Mouse (Mus musculus) thymus, adult 2 months (tissue): ENCODE measurements around the gene Gli2. TPM values are rescaled to one million over a fixed set of nuclear protein-coding genes. Genes with fewer than 3 reads are reported as not detected.

Source experiments
- DNase-seq: peaks from one replicate; pipeline ENCODE4 v3.0.0; 2021
- H3K27ac ChIP-seq: fragments of 200-500 bp; 2 replicates; pipeline ENCODE4 v1.5.1; 2012; ENCODE audit warnings: low read length, control low read depth; ENCODE audit not compliant: control insufficient read depth, insufficient read depth
- H3K27me3 ChIP-seq: fragments of 200-500 bp; 2 replicates; pipeline ENCODE4 v1.6.1; 2012; ENCODE audit warnings: mild to moderate bottlenecking, low read length, moderate library complexity, mixed read lengths; ENCODE audit not compliant: control insufficient read depth, insufficient read depth
- H3K36me3 ChIP-seq: fragments of 200-500 bp; 2 replicates; pipeline ENCODE4 v1.6.1; 2012; ENCODE audit warnings: mild to moderate bottlenecking, low read length, moderate library complexity; ENCODE audit not compliant: control insufficient read depth, insufficient read depth
- H3K4me1 ChIP-seq: fragments of 200-500 bp; replicated peaks from 2 replicates; pipeline ENCODE4 v1.6.1; 2012; ENCODE audit warnings: low read length; ENCODE audit not compliant: control insufficient read depth, insufficient read depth
- H3K4me3 ChIP-seq: fragments of 200-500 bp; 2 replicates; pipeline ENCODE4 v1.5.1; 2012; ENCODE audit warnings: mild to moderate bottlenecking, low read length, control low read depth, moderate library complexity; ENCODE audit not compliant: control insufficient read depth, insufficient read depth
- CTCF ChIP-seq: fragments of 200-500 bp; IDR thresholded peaks from 2 replicates; pipeline ENCODE4 v1.5.1; 2012; ENCODE audit warnings: mild to moderate bottlenecking, control low read depth, low read length, moderate library complexity, borderline replicate concordance; ENCODE audit not compliant: control insufficient read depth, poor library complexity, insufficient read depth; ENCODE audit errors: extremely low read depth
- POLR2A ChIP-seq: fragments of 200-500 bp; IDR thresholded peaks from 2 replicates; pipeline ENCODE4 v1.6.1; 2012; ENCODE audit warnings: mild to moderate bottlenecking, low read length, control low read depth, moderate library complexity; ENCODE audit not compliant: control insufficient read depth, poor library complexity, insufficient read depth; ENCODE audit errors: extremely low read depth
- WGBS: fragments of 180-500 bp; shearing (Covaris S2); methylation state at CpG from one replicate; pipeline ENCODE4 v1.1.7; 2018; 5-methylcytosine and 5-hydroxymethylcytosine counted together
- polyA plus RNA-seq: library from polyadenylated mRNA; depleted of rRNA; stranded (reverse); fragments of >200 nt; gene quantifications from 2 replicates; pipeline ENCODE4 v1.2.3, GENCODE M21; 2012

The Gli2 gene
- polyA plus RNA-seq, 1 experiment: 2.4 TPM

- H3K27me3 ChIP-seq: no peaks in the 10 kb centered on the region
- 70% methylated on average over 12 of the region's 12 CpGs for WGBS
- H3K27ac ChIP-seq: no peak overlapping the region
- H3K36me3 ChIP-seq: no peaks in the 10 kb centered on the region
- no peak for DNase-seq
- no peak overlapping the region for H3K4me3 ChIP-seq
- no peak for TF ChIP-seq CTCF
- no peak for TF ChIP-seq POLR2A
- H3K4me1 ChIP-seq: no peaks in the 10 kb centered on the region
These were observed 136.8 kb downstream of the Gli2 start for GRCm38 (mm10) chr1:118916477-118917075.

DNA sequence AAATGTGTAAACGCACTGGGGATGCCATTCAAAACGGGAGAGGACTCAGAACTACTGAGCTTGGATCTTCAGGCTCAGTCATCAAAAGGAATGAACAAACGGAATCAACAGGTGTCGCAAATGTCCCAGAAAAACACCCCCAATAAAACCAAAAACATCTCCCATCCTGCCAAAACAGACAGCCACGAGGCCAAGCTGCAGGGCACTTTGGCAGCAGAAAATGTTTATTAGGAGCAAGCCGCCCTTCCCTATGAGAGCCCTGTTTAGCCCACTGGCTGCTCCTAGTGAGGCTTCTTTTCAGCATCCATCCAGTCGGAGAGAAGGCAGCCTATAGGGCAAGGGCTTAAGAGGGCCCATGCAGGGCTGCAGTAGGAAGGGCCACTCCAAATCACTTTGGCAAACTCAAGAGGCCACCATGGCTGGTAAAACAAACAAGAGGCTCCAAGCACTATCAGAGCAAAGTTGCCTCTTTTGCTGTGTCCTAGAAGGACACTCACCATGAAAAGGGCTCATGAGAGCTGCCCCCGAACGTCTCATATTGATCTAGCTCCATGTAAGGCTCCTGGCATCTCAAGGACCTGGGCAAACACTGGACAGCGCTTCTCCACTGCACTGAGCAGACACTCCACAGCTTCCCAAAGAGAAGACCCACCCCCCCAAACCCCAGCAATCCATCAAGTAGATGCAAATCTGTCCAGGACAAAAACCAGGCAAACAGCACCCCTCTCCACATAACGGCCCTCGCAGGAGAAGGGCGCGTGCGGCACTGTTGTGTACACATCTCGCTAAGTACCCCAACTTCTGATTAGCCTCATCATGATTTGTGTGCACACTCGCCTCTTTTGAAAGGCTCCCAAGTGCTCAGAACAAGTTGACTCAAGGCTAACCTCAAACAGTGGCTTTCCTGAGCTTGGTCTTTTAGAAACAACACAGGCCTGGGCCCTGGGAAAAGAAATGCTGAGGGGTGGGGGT, 139.7 kb downstream of the Gli2 start:
- Histone ChIP-seq H3K27me3 (no peaks in the 10 kb centered on the region), H3K27ac (no peak overlapping the region), H3K36me3 (no peaks in the 10 kb centered on the region), H3K4me3 (no peak overlapping the region), H3K4me1 (no peaks in the 10 kb centered on the region)
- 92% methylated on average over 17 of the region's 17 CpGs for WGBS
- TF ChIP-seq CTCF: no peak
- TF ChIP-seq POLR2A: no peak
- no peak for DNase-seq

DNA sequence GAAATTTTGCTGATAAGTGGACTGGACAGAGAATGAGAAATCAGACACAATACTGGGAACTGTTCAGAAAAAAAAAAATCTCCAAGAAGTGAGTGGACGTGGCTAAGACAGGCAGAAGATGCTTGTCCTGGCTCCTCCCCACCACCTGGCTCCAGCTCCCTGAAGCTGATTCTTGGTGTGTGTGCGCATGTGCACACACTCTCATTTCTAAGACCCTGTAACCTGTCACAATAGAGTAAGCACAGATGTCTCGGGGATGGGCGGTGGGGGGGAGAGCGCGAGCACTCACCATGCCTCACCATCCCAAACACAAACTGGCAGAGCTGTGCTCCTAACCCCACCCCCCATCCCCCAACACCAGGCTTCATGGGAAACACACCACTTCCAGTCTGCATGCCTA, 140.5 kb downstream of the Gli2 start:
- Histone ChIP-seq H3K36me3 (no peaks in the 10 kb centered on the region), H3K4me1 (no peaks in the 10 kb centered on the region), H3K4me3 (no peak overlapping the region), H3K27ac (no peak overlapping the region), H3K27me3 (no peaks in the 10 kb centered on the region)
- TF ChIP-seq POLR2A (no peak), CTCF (no peak)
- WGBS: 95% methylated on average over 6 of the region's 6 CpGs
- no peak for DNase-seq

DNA sequence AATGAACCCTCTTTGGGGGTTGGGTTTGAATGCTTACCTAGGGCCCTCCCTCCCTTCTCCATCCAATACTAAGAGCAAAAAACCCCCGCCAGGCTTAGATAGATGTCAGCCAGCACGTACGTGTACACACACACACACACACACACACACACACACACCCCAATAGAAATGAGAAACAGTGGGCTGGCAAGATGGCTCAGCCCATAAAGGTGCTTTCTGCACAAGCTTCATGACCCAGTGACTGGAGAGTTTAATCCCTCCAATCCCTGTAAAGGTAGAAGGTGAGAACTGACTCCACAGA, 142.0 kb downstream of the Gli2 start:
- WGBS: 87% methylated on average over 3 of the region's 3 CpGs

DNA sequence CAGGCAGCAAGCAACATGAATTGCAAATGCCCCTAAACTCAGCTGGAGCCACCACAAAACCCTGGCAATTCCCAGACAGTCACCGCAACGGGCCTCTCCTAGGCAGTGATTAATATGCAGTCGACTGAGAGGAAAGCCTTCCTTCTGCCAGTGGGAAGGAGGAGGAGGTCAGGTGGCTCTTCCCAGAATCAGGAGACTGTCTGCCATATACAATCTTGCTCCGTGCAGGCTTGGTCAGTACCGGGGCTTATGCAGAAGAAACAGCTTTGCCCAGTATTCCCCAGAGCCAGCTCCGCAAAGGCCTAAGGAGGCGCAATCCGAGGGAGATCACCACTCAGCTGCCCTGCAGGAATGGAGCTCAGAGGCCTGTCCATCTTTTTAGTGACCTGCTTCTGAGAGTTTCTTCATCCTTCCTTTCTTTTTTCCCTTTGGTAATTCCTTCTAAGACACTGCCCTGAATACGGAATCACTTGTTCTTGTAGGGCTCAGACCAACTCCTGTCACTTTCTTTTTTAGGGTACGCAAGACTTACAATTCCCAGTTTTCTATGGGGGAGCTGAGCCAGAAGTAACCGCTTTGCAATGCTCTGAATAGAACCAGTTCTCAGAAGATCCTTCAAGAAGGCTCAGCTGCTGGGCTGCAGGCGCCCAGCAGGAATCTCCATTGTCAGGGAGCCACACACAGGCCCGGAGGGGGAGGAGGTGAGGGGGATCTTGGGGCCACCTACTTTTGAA, 142.6 kb downstream of the Gli2 start:
- 84% methylated on average over 13 of the region's 13 CpGs for WGBS
- Histone ChIP-seq H3K4me1 (no peaks in the 10 kb centered on the region), H3K36me3 (no peaks in the 10 kb centered on the region), H3K4me3 (no peak overlapping the region), H3K27me3 (no peaks in the 10 kb centered on the region), H3K27ac (no peak overlapping the region)
- no peak for TF ChIP-seq CTCF
- no peak for TF ChIP-seq POLR2A
- no peak for DNase-seq

More for the DNA sequence above, 142.0 kb downstream of the Gli2 start:
- H3K36me3 ChIP-seq: no peaks in the 10 kb centered on the region
- H3K27ac ChIP-seq: no peak overlapping the region
- no peaks in the 10 kb centered on the region for H3K4me1 ChIP-seq
- no peaks in the 10 kb centered on the region for H3K27me3 ChIP-seq
- no peak overlapping the region for H3K4me3 ChIP-seq
- TF ChIP-seq CTCF (no peak), POLR2A (no peak)
- no peak for DNase-seq

DNA sequence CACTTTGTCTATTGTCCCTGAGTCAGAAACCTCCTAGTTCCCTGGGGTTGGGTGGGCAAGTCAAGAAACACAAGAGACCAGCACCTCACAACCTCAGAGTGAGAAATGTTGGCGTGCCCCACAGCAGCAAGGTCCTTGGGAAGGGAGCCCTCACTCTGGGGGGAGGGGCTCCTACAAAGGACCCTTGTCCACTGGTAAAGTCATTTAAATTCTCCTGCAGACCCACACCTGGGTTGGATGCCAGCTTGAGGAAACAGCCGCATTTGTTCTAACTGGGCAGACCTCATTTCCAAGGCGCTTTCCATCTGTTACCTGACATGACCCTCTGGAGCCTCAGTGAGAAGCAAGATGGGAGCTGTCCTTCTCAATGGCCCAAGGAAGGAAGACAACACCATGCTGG, 144.4 kb downstream of the Gli2 start:
- Histone ChIP-seq H3K27ac (no peak overlapping the region), H3K4me3 (no peak overlapping the region), H3K36me3 (no peaks in the 10 kb centered on the region), H3K4me1 (no peaks in the 10 kb centered on the region), H3K27me3 (no peaks in the 10 kb centered on the region)
- no peak for DNase-seq
- no peak for TF ChIP-seq CTCF
- TF ChIP-seq POLR2A: no peak
- 97% methylated on average over 3 of the region's 3 CpGs for WGBS
